Mouse (Mus musculus): Measurements from ENCODE around the gene Mef2b. TPM values are rescaled to one million over a fixed set of nuclear protein-coding genes. Genes with fewer than 3 reads are reported as not detected.
"Not testable (repeated sequence)": the region's sequence is repeated elsewhere in the genome, so short reads cannot be mapped to it uniquely, and the experiment has no call there.

Gene Mef2b
- polyA plus RNA-seq, 1 experiment from 2014 or later: not detected

GRCm38 (mm10) chr8:70215092-70215491, 75.6 kb downstream of the Mef2b start:
- no peak overlapping the region for H3K4me3 ChIP-seq (ENCODE audit: low read depth, low read length)
- H3K36me3 ChIP-seq (ENCODE audit: control insufficient read depth, insufficient read depth): no peaks in the 10 kb centered on the region
- H3K27me3 ChIP-seq (ENCODE audit: control insufficient read depth, insufficient read depth, low read depth, low read length): no peaks in the 10 kb centered on the region
- no peaks in the 10 kb centered on the region for H3K9me3 ChIP-seq (replicated peaks; ENCODE audit: control insufficient read depth, low read length)
- H3K27ac ChIP-seq (ENCODE audit: low read length): no peak overlapping the region
- H3K4me2 ChIP-seq (ENCODE audit: low read depth, low read length): no peak overlapping the region
- no peak overlapping the region; the same call in 1 of the 2 replicates for H3K9ac ChIP-seq (ENCODE audit: low read depth, low read length)
- WGBS (ENCODE audit: insufficient replicate concordance): 55% methylated on average over 5 of the region's 5 CpGs
- no peak for ATAC-seq (ENCODE audit: low read depth)
- peaks cover 34% of the 10 kb centered on the region for H3K4me1 ChIP-seq (ENCODE audit: control insufficient read depth, low read depth, low read length)

GRCm38 (mm10) chr8:70216161-70216560, 76.7 kb downstream of the Mef2b start:
- H3K36me3 ChIP-seq (ENCODE audit: control insufficient read depth, insufficient read depth); H3K4me2 ChIP-seq (ENCODE audit: low read depth, low read length); H3K27me3 ChIP-seq (ENCODE audit: control insufficient read depth, insufficient read depth, low read depth, low read length); H3K9me3 ChIP-seq (replicated peaks; ENCODE audit: control insufficient read depth, low read length); H3K4me3 ChIP-seq (ENCODE audit: low read depth, low read length); H3K27ac ChIP-seq (ENCODE audit: low read length); H3K9ac ChIP-seq (ENCODE audit: low read depth, low read length); ATAC-seq (ENCODE audit: low read depth): not testable (repeated sequence)
- WGBS (ENCODE audit: insufficient replicate concordance): 74% methylated on average over 3 of the region's 3 CpGs
- peaks cover 34% of the 10 kb centered on the region for H3K4me1 ChIP-seq (ENCODE audit: control insufficient read depth, low read depth, low read length)

DNA sequence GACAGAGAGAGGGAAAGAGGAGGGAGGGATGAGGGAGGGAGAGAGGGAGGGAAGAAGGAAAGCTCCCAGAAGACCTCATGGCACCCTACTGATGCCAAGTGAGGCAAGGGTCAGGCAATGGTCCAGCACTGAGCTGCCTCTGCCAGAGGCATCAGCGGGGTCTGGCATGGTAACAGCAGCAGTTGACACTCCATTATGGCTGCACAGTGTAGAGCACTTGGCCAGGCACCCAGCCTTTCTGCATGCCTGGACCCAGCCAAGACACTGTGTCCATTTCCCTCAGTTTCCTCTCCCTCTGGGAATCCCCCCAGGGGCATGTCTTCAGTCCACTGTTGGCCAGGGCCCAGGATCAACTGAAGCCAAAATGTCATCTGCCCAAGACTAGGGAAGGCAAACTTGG, 77.1 kb downstream of the Mef2b start:
- no peak overlapping the region for H3K4me2 ChIP-seq (ENCODE audit: low read depth, low read length)
- H3K9me3 ChIP-seq (replicated peaks; ENCODE audit: control insufficient read depth, low read length): no peaks in the 10 kb centered on the region
- WGBS (ENCODE audit: insufficient replicate concordance): 40% methylated on average over 1 of the region's 1 CpGs
- H3K27ac ChIP-seq (ENCODE audit: low read length): no peak overlapping the region
- H3K9ac ChIP-seq (ENCODE audit: low read depth, low read length): no peak overlapping the region
- no peaks in the 10 kb centered on the region for H3K27me3 ChIP-seq (ENCODE audit: control insufficient read depth, insufficient read depth, low read depth, low read length)
- H3K36me3 ChIP-seq (ENCODE audit: control insufficient read depth, insufficient read depth): no peaks in the 10 kb centered on the region
- no peak overlapping the region for H3K4me3 ChIP-seq (ENCODE audit: low read depth, low read length)
- peaks cover 31% of the 10 kb centered on the region for H3K4me1 ChIP-seq (ENCODE audit: control insufficient read depth, low read depth, low read length)
- no peak for ATAC-seq (ENCODE audit: low read depth)

Small RNA genes within 50 kb of the gene (microRNA-seq; reads per million reads assigned to microRNA genes)
- not detected for gene Mir7066

Other genes with a start within 250 kb of the Mef2b start
- gene Tssk6, start 237.5 kb upstream of the Mef2b start, polyA plus RNA-seq (2015; fragmentation: Nextera tagmentation; extraction: Ambion mirVana): 1.1 and 1.6 TPM in 2 replicates
- 103 and 104 TPM in 2 replicates for gene Ndufa13, start 237.2 kb upstream of the Mef2b start, polyA plus RNA-seq (2015; fragmentation: Nextera tagmentation; extraction: Ambion mirVana)
- 0.63 and 0.77 TPM in 2 replicates for gene Yjefn3, start 237.0 kb upstream of the Mef2b start, polyA plus RNA-seq (2015; fragmentation: Nextera tagmentation; extraction: Ambion mirVana)
- gene Gatad2a, start 143.3 kb upstream of the Mef2b start, polyA plus RNA-seq (2015; fragmentation: Nextera tagmentation; extraction: Ambion mirVana): 17.2 and 18.9 TPM in 2 replicates
- gene Mau2, start 97.0 kb upstream of the Mef2b start, polyA plus RNA-seq (2015; fragmentation: Nextera tagmentation; extraction: Ambion mirVana): 21.7 and 22.6 TPM in 2 replicates
- gene Sugp1, start 96.9 kb upstream of the Mef2b start, polyA plus RNA-seq (2015; fragmentation: Nextera tagmentation; extraction: Ambion mirVana): 14.7 and 14.9 TPM in 2 replicates
- 1.8 and 3.0 TPM in 2 replicates for gene Tm6sf2, start 66.8 kb upstream of the Mef2b start, polyA plus RNA-seq (2015; fragmentation: Nextera tagmentation; extraction: Ambion mirVana)
- gene Hapln4, start 56.3 kb upstream of the Mef2b start, polyA plus RNA-seq (2015; fragmentation: Nextera tagmentation; extraction: Ambion mirVana): 0.04 TPM in 1 of 2 replicates, not detected in the other
- 0.04 TPM in 1 of 2 replicates, not detected in the other for gene Ncan, start 18.8 kb upstream of the Mef2b start, polyA plus RNA-seq (2015; fragmentation: Nextera tagmentation; extraction: Ambion mirVana)
- gene Nr2c2ap, start 8.4 kb upstream of the Mef2b start, polyA plus RNA-seq (2015; fragmentation: Nextera tagmentation; extraction: Ambion mirVana): 12.6 and 13.2 TPM in 2 replicates
- 7.4 TPM in 2 replicates for gene Rfxank, start 557 bp upstream of the Mef2b start, polyA plus RNA-seq (2015; fragmentation: Nextera tagmentation; extraction: Ambion mirVana)
- 21.4 and 23.4 TPM in 2 replicates for gene Borcs8, start 212 bp upstream of the Mef2b start, polyA plus RNA-seq (2015; fragmentation: Nextera tagmentation; extraction: Ambion mirVana)
- gene Tmem161a, start 32.6 kb downstream of the Mef2b start, polyA plus RNA-seq (2015; fragmentation: Nextera tagmentation; extraction: Ambion mirVana): 26.8 and 28.4 TPM in 2 replicates
- 8.4 and 12.0 TPM in 2 replicates for gene Slc25a42, start 72.6 kb downstream of the Mef2b start, polyA plus RNA-seq (2015; fragmentation: Nextera tagmentation; extraction: Ambion mirVana)
- gene Sugp2, start 94.5 kb downstream of the Mef2b start, polyA plus RNA-seq (2015; fragmentation: Nextera tagmentation; extraction: Ambion mirVana): 10.8 and 11.9 TPM in 2 replicates
- gene Armc6, start 94.8 kb downstream of the Mef2b start, polyA plus RNA-seq (2015; fragmentation: Nextera tagmentation; extraction: Ambion mirVana): 12.1 and 12.7 TPM in 2 replicates
- 3.7 and 4.7 TPM in 2 replicates for gene Homer3, start 143.1 kb downstream of the Mef2b start, polyA plus RNA-seq (2015; fragmentation: Nextera tagmentation; extraction: Ambion mirVana)
- gene Ddx49, start 162.8 kb downstream of the Mef2b start, polyA plus RNA-seq (2015; fragmentation: Nextera tagmentation; extraction: Ambion mirVana): 19.8 and 21.1 TPM in 2 replicates
- 195 and 209 TPM in 2 replicates for gene Cope, start 162.8 kb downstream of the Mef2b start, polyA plus RNA-seq (2015; fragmentation: Nextera tagmentation; extraction: Ambion mirVana)
- 0.05 and 0.24 TPM in 2 replicates for gene Cers1, start 176.1 kb downstream of the Mef2b start, polyA plus RNA-seq (2015; fragmentation: Nextera tagmentation; extraction: Ambion mirVana)
- 0.18 and 0.34 TPM in 2 replicates for gene Gdf1, start 190.1 kb downstream of the Mef2b start, polyA plus RNA-seq (2015; fragmentation: Nextera tagmentation; extraction: Ambion mirVana)
- 5.5 and 5.6 TPM in 2 replicates for gene Upf1, start 213.6 kb downstream of the Mef2b start, polyA plus RNA-seq (2015; fragmentation: Nextera tagmentation; extraction: Ambion mirVana)
- gene Comp, start 233.8 kb downstream of the Mef2b start, polyA plus RNA-seq (2015; fragmentation: Nextera tagmentation; extraction: Ambion mirVana): 1.3 and 1.6 TPM in 2 replicates